Mouse (Mus musculus) layer of hippocampus, postnatal 36 days (tissue): ENCODE results near the gene Syt1. TPM values are rescaled to one million over a fixed set of nuclear protein-coding genes. Genes with fewer than 3 reads are reported as not detected.

Source experiments
- DNase-seq, 2 experiments: peaks; one replicate each; pipeline ENCODE4 v3.0.0; 2022
- total RNA-seq, 2 experiments: library from RNA; stranded (reverse); gene quantifications; 2 replicates each; pipeline ENCODE4 v1.2.3; 2021

The Syt1 gene
- total RNA-seq, 2 experiments from 2014 or later = 930 to 1,006 TPM

DNA sequence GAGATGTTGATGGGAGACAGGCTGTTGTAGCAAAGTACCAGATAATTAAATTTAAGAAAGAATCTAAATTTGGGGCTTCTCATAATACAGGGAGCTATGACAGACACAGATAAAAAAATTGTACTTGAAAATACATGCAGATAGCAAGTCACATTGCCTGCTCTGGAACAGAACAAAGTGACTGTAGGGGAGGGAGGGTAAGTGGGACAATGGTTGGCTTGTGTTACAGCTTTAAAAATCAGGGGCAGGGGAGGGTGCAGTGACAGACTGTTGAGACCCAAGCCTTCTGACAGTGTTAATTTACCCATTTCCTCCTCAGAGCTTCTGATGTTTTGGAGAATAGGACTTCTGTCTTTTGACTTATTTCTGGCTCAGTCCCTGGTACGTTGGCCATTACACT, 126.3 kb downstream of the Syt1 start:
- no peak for DNase-seq

DNA sequence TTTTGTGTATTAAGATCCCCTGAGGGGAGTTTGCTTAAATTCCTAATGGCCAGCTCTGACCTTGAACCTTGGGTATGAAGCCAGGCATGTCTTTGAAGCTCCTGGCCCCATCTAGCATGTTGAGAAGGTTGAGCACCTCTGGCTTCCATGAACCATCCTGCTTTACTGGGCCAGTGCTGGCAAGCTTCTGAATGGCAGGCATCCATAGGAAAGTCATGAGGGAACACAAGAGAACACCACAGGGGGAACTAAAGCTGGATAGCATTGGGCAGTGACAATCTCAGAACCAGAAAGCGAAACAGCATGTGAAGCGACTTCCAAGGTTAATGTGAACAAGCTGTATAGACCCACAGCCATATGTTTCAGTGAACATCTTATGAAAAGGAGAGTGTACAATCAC, 130.4 kb downstream of the Syt1 start:
- no peak for DNase-seq

DNA sequence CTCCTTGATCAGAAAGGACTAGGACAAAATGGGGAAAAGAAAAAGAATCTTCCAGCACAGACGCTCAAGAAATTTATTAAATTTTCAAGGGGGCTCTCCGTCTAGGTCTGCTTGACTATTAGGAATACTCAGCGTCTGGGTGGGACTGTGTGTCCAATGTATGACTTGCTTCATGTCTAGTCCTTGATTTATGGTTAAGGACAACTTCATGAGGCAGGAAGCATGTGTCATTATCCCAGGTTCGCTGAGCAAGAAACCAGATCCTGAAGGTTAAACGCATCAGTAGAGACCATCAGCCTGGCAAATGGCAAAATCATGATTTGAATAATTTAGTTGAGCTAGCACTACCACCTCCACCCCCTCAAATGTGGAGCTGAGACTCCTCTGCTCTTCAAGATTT, 135.1 kb downstream of the Syt1 start:
- DNase-seq = no peak

DNA sequence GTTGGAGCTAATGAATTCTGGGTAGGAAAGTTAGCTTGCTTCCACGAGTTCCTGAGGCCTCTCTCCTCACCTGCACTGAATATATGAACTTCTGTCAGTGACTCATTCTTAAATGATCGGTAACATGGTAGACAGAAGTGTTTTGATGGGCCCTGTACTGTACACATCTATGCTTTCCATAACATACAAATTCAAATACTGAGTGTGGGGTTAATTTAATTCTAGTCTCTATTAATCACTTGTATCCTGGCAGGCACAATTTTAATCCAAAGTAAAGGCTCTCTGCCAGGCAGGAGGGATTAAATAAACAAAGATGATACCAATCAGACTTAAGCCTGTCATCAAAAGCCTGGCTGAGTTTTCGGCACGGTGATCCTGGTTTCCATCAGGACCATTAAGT, 136.1 kb downstream of the Syt1 start:
- DNase-seq = no peak

DNA sequence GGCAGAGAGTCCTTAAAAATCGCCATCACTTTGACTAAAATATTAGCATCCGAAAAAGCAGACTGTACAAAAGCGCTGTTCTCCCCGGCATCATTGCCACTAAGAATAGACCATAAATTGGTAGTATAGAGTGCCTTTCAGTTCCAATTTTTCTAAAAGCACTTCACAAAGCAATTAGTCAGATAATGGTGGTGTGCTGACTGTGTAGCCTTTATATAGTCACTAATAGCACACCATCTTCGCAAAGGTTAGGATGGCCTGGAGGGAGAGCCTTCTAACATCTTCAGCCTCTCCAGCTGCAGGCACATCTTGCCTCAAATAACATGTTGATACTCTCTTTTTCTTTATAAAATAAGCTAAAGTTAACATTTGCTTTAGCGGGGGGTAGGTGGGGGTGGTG, 138.4 kb downstream of the Syt1 start:
- DNase-seq = no peak

DNA sequence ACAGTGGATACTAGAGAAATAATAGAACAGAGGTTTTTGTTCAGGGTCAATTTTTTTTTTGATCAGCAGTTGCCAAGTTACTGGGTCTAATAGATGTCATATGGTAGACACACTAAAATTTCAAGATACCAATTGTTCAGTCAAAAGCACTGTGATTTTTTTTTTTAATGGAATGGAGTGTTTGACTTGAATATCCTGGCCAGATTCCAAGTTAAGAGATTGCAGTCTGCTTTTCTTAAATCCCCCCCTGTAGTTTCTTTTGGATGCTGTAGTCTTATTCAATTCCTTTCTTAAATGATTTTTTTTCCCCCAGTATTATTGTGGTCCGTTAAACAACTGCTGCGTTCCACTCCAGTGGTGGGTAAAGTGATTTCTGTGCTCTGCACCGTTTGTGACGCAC, 140.2 kb downstream of the Syt1 start:
- DNase-seq = no peak

DNA sequence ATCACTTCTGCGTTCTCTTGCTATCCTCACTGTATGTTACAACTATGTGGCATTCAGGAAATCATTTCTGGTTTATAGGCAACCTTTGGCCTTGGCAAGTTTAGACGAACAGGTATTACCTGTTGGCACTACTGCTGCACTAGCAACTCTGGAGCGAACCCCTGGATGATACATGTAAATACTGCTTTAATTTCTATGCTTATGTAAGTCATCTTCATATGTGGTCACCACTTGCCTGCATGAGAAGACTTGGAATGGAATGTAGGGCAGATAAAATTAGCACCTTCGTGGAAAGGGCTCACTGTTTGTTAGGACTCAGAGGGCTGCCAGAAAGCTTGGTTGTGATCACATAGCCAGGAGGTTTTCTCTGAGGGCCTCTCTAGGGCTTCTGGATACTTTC, 142.6 kb downstream of the Syt1 start:
- no peak for DNase-seq

DNA sequence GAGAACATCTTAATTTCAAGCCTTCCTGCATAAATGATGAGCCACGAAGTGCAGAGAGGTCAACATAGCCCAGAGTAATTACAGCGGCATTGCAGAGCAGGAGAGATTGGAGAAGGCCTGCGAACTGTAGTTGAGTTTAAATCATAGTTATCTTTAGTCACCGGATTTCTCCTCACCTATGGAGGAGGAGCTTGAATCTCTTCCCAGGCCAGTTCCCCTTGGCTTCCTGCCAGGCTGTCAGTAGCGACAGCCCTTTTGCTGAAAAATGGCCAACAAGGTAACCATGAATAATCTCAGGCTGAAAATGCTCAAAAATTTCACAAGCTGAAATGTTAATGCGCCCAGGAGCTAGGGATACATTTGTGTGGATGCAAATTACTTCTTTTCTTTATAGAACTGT, 143.6 kb downstream of the Syt1 start:
- no peak for DNase-seq

DNA sequence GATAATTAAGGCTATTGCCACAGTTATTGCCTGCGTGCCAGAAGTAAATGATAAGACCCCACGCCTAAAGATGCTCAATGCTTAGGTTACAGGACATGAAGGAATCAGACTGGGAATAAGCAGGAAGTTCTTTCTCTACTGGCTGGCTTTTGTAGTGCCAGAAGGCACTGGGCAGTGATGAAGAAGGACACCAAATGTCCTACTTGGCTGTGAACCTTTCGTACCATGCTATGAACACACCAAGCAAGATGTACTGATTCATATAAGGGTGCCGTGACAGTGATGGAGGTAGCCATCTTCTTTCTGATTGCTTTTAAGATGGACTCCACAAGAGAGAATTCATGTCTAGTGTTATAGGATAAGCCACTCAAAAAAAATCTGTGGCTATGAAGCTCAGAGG, 145.2 kb downstream of the Syt1 start:
- DNase-seq = no peak

DNA sequence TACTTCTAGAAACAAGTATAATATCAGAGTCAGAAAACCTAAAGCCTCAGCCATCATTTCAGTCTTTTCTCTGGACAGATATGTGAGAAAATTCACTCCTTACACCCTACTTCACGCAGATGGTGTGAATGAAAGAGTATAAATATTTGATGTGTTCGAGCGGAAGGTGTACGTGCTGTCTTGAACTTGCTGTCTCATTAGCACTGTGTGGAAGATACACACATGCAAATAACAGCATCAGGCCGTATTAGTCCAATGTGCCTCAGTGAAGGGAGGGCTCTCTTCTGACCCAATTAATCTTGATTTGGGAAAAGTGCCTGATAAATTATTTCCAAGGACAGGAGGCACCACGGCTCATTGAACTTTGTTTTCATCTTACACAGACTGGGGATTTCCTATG, 154.8 kb downstream of the Syt1 start:
- DNase-seq = no peak

DNA sequence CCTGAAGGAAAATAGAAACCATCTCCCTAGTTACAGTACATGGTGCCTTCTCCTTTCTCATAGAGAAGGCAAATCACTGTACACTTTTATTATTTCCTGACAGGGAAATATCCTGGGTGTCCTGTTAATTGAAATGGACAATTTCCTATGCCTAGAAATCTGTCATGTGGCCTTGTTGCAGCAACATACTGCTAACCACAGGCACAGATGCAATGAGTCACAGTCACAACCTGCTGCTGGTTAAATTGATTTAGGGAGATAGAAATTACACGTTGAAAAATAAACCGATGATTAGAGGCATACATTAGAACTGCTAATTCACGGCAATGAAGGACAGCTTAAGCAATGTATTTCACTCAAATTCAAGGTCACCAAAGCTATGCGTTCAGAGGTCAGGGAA, 158.0 kb downstream of the Syt1 start:
- DNase-seq = peak in 1 of 2 experiments; percentile 23

DNA sequence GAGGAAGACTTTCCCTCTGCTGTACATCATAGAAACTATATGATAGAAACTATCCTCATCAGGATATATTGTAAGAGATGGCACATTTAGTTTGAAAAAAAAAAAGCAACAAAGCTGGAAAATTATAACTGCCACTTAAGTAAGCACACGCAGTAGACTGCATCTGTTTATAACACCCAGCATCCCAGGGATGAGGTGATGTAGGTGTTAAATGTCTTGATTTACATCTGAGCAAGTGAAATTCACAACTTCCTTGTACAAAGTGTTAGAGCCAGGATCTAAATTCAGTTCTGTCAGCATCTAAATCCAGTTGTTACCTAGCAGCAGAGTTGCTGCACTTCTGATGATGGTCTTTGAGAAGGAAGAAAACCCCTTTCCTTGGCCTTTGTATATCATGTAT, 173.3 kb downstream of the Syt1 start:
- no peak for DNase-seq

DNA sequence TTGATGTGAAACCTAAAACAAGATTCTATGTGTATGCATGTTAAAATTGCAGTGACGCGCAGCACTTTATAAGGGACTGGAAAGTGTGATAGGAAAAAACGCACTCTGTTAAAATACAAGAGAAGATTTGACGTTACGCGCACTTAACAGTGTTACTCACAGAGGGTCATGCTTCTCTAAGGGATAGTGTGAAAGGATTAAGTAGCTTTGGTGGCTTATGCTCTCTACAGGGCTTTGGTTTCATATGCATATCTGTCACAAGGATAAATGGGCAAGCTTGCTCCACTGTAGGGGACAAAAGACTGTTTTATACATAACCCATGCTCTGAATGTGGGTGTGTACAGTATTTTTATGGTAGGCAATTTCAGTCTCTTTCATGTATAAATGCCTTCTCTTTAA, 178.5 kb downstream of the Syt1 start:
- no peak for DNase-seq

DNA sequence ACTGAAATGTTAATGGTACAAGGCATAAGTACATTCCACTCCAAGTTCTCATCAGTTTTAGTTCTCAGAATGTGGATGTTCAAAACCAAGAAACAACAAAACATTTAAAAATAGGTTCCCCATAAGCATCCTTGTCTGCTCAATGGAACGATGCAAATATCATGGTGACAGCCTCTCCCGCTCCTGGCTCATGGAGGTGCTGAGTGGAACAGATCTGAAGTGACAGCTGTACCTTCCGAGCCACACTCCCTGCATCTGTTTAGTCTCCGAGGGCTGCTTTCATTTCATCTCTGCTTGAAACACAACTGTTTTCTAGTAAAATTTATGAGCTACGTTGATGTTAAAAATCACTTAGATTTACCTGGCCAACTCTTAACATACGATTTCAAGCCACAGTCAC, 179.0 kb downstream of the Syt1 start:
- DNase-seq = no peak

DNA sequence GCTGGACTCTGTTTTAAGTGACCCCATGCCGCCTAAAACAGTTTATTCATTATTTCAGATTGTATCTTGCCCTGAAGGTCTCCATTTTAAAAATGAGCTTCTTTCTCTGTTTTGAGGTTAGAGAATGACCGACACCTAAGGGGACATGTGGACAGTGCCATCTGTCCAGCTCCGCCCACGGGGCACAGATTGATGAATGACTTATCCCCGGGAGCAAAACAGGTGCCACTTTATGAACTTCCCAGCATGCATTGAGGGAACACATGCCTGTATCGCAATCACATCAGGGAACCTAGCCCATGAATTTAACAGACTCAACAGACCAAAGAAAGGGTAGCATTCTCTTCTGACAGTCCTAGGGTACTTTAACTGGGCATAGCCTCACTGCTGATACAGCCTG, 188.5 kb downstream of the Syt1 start:
- DNase-seq = no peak

DNA sequence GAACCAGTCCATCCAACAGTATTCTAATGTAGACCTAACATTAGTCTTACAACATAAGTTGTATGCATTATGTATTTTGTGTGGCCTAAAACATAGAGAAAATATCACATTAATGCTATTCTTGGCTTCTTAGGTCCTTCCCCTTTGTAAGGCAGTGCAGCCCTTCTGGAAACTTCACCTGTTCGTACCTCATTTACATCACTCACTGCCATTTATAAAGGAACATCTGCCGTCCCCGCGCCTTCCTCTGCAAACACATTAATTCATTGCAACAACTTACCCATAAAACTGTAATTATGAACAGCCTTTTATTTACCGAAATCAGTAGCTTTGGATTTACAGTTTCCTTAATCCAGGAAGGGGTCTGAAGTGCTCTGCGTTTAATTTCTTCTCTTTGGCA, 195.4 kb downstream of the Syt1 start:
- DNase-seq = no peak

DNA sequence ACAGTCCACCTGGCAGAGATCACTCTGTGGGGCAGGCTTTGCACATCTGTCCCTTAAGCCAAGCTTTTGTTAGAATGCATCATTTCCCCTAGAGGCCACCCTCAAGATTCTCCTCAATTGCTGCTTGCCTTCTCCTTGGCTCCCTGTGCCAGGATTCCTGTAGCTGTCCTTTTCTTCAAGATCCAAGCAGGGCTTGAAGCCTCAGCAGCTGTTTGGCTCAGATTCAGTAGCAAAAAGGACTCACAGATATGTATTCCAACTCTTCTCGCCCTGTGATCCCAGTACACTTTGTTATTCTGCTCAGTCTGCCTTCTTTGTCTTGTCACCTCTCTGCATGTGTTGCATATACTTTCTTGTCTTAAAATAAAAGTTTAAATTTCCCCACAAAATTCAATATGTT, 206.4 kb downstream of the Syt1 start:
- DNase-seq = no peak

DNA sequence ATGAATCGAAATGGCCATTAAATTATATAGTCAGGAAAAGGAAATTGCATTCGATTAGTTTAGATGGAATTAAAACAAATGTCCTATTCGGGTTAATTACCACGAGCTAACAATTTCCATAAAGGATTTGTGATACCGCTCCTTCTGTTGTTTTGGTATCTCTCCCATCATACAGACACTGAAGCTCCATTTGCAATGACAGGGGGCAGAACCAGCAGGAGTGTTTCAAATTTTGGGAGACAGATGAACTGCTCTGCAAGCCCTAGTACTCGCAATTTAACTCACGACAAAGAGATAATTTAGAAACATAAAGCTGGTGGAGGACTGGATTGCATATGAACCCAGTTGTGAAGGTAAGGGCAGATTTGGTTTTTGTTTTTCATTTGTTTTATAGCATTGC, 210.0 kb downstream of the Syt1 start:
- no peak for DNase-seq

DNA sequence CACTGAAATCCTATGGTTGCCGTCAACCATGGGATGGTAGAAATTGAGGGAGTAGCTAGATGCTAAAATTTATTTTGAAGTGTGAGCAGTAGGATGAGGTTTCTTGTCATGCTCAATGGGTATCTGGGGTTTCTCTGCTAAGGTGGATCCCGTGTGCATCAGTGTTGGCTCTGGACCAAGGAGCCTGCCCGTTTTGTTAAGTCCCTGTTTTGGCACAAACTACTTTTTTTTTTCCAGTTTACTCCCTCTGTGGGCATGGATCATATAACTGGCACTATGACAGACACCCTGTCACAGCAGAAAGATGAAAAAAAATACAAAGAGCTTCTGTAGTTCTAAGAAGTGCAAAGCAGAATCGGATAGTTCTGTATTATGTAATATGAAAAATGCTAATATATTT, 212.0 kb downstream of the Syt1 start:
- DNase-seq = no peak

DNA sequence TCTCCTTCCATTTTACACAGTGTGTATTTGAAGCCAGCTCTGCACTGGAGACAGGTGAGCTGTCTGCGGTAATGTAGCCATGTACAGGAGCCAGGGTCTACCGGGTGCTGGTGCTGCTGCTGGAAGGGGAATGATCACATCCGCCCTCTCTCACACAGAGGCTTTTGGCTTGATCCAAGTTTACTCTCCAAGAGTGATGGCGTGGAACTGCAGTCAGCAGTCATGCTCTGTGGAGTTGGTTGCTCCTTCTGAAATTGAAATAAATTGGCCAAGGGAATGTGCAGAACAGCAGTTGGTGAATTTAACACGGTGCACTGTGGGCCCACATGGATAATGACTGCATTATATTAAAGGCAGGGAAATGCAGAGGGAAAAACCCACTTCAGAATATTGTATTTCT, 228.0 kb downstream of the Syt1 start:
- no peak for DNase-seq

DNA sequence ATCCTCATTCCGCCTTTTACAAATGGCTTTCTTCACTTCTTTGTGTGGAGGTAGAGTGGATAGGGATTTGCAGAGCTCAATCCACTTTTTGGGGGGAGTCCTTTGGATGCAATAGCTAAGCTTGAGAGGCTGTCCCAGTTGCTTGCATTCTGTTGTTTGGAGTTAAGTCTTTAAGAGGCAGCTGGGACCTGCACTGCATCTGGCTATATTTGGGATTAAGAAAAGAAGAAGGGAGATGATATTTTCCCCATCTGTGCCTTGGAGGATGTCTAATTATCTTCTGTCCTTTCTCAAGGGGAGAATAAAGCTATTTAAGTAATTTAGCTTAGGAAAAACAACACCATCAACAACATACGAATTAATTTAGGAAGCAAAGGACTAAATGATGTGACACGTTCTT, 230.2 kb downstream of the Syt1 start:
- no peak for DNase-seq

DNA sequence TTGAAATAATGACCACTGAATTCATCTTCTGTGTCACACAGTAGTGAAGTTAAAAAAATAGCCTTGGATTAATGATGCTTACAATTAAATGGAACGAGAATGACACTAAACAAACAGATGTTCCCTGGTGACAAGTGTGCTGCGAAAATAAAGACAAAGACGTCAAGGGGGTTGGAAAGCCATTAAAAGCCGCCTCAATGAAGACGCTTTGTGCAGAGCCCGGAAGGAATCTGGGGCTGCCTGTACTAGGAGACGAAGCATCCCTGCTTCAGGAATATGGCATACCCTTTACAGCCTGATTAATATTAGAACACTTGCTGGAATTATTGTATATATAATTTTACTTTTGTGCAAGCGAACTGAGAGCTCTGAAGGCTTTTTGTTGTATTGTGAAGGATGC, 234.0 kb downstream of the Syt1 start:
- DNase-seq = no peak

DNA sequence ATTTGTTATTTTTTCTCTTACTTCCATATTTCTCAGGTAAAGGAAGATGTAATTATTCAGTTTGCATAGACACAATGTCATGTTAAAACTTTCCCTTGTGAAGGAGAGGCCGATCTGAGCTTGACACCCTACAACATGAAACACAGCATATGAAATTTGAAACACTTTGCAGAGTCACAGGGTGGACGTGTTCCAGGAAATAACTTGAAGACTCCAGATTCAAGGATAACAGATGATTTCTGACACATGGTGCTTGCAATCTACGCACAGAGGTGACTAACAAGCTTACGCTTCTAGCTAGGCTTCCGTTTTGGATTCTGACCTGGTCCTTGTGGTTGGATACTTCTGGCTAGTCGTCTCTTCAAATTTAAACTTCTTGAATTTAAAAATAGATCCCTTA, 239.7 kb downstream of the Syt1 start:
- no peak for DNase-seq

DNA sequence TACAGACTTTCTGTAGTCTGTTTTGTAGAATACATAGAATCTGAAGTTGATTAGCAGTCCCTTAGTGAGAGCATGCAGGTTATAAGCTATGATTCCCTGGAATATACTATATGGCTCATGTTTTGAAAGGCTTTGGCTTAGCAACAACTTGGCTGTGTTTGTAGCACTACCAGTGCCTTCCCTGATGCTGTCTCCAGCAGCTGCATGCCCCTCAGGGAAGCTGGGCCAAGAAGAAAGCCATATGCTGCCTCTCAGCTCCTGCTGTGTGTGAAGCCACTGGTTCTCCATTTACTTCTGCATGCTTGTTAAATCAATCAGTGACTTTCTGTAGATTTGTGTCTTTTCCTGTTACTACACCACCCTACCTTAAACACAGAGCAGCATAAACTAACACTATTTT, 245.2 kb downstream of the Syt1 start:
- DNase-seq = no peak

DNA sequence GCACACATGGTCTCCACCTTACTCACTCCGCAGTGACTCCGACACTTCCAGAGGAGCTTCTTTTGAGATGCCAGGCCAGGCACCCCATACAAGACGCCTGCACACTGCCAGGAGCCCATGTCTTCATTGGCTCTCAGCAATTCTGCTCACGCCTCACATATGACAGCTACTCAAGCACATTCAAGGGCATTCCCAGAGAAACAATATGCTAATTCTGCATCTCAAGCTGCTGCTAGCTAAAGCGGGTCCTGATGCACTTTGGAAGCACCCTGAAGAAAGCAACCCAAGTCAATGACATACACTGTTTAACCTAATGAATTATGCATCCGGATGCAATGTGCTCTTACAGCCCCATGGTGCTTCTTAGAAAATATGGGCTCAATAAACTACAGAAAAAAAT, 247.1 kb downstream of the Syt1 start:
- no peak for DNase-seq

DNA sequence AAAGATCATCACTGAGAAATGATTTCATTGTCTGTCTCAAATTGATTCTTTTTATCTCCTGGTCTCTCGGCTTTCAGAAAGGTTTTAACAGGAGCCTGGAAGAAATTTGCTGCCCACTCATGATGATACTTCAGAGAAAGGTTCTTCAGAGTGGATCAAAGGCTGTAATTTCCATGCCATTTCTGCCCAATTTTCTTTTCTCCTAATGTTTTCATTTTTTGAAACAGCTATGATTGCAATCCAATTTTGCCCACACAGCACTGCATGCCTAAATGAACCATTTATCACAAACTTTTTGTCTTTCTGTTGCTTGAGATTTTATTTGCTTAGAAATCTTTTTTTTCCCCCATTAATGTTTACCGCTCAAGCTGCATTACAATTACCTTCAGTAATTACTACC, 257.5 kb downstream of the Syt1 start:
- no peak for DNase-seq
